Mouse (Mus musculus): ENCODE data around the gene Cttnbp2. TPM values are rescaled to one million over a fixed set of nuclear protein-coding genes. Genes with fewer than 3 reads are reported as not detected.

Gene Cttnbp2
- polyA plus RNA-seq, 1 experiment from 2014 or later: 13.8 TPM

DNA sequence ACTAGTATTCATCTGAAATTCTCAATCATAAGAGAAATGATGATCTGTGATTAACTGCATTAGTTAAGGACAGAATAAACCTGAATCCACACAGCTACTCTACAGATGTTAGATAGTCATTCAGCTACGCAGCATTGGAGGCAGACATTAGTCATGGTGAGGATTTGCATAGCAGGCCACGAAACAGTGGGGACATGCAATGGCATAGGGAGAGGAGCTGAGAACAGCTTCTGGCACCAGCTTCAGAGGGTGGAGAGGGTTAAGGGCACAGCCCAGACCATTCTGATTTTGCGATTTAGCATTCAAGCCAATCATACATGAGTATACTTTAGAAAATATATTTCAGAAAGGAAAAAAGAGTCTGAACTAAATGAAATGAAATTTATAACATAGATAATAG lies 84.6 kb downstream of the Cttnbp2 start:
- H3K4me2 ChIP-seq (replicated peaks): no peak overlapping the region
- H3K36me3 ChIP-seq: no peaks in the 10 kb centered on the region
- no peaks in the 10 kb centered on the region for H3K9me3 ChIP-seq
- H3K27ac ChIP-seq: no peak overlapping the region
- H3K27me3 ChIP-seq (replicated peaks): no peaks in the 10 kb centered on the region
- H3K4me3 ChIP-seq (replicated peaks): no peak overlapping the region
- ATAC-seq: no peak
- WGBS: 86% methylated on average over 3 of the region's 3 CpGs
- H3K4me1 ChIP-seq (replicated peaks): no peaks in the 10 kb centered on the region
- no peak overlapping the region for H3K9ac ChIP-seq

DNA sequence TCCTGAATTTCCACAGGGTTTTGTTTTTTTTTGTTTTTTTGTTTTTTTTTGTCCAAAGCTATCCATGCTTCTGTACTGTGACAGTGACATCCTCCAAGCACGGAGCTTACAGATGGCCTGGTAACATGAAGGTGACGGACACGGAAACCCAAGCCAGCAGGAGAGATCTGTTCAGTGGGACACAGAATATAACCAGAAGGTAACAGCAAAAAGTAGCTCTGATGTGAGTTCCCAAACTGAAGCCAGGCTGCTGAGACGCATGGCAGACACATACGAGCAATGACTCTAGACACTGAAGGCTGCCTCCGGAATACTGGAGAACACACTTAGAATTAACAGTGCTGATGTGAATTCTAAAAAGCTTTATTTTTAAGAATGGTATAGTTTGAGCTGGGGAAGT lies 89.8 kb downstream of the Cttnbp2 start:
- WGBS: 87% methylated on average over 6 of the region's 6 CpGs
- Histone ChIP-seq H3K27ac (no peak overlapping the region), H3K27me3 (replicated peaks) (no peaks in the 10 kb centered on the region), H3K4me2 (replicated peaks) (no peak overlapping the region), H3K9me3 (no peaks in the 10 kb centered on the region), H3K36me3 (no peaks in the 10 kb centered on the region), H3K9ac (no peak overlapping the region), H3K4me1 (replicated peaks) (no peaks in the 10 kb centered on the region), H3K4me3 (replicated peaks) (no peak overlapping the region)
- ATAC-seq: no peak

DNA sequence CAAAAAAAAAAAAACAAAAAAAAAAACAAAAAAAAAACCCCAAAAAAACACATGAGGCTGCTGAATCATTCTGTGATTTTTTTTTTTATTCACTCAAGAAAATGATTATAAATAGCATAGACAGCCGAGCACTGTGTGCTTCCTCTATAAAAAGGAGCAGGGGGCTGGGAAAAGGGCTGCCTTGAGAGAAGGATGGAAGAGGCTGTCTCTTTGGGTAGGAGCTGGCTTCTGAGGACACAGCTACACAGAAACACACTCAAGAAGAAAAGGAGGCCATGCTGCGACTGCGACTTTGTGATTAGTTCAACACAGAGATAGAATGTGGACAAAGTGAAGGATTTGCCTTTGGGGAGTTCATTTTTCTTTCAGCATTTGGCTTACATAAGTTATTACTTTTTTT lies 90.3 kb downstream of the Cttnbp2 start:
- Histone ChIP-seq H3K27me3 (replicated peaks) (no peaks in the 10 kb centered on the region), H3K9ac (no peak overlapping the region), H3K4me3 (replicated peaks) (no peak overlapping the region), H3K36me3 (no peaks in the 10 kb centered on the region), H3K4me1 (replicated peaks) (no peaks in the 10 kb centered on the region), H3K9me3 (no peaks in the 10 kb centered on the region), H3K27ac (no peak overlapping the region), H3K4me2 (replicated peaks) (no peak overlapping the region)
- 70% methylated on average over 3 of the region's 3 CpGs for WGBS
- ATAC-seq: no peak

DNA sequence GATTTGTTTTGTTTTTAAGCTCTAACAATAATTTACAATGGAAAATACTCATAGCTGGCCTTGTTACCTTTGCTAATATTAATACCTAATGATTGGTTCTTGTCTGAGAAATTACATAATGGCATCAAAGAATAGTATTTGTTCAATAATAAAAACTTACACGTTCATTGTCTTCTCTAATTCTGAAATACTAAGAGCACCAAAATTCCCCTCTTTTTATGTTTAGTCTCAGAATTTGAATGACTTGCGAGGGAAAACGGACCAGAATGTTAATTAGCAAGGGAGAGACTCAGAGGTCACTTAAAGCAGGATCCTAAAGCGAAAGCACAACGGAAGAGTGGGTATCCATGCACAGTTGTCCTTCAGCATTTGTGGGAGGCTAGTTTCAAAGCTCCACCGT lies 91.5 kb downstream of the Cttnbp2 start:
- Histone ChIP-seq H3K27ac (no peak overlapping the region), H3K9me3 (no peaks in the 10 kb centered on the region), H3K36me3 (no peaks in the 10 kb centered on the region), H3K4me3 (replicated peaks) (no peak overlapping the region), H3K27me3 (replicated peaks) (no peaks in the 10 kb centered on the region), H3K4me2 (replicated peaks) (no peak overlapping the region), H3K9ac (no peak overlapping the region), H3K4me1 (replicated peaks) (no peaks in the 10 kb centered on the region)
- 85% methylated on average over 6 of the region's 6 CpGs for WGBS
- no peak for ATAC-seq

DNA sequence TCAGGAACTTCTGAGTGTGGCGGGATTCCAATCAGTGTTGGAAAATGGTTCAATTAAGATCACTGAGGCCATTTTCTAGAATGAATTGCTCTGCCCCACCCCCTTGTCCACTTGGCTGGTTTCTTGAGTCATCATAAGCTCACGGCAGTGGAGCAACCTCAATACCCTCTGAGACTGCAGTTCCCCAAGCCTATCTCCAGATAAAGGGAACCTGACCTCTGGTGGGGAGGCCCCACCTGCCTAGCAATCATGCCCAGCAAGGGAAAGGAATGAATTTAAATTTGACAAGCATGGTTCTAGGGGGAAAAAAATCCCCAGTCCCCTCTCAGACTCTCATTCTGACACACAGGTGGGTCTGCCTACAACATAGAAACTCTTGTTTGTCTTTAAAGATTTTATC lies 93.1 kb downstream of the Cttnbp2 start:
- H3K9me3 ChIP-seq: no peaks in the 10 kb centered on the region
- H3K27me3 ChIP-seq (replicated peaks): no peaks in the 10 kb centered on the region
- 77% methylated on average over 2 of the region's 2 CpGs for WGBS
- no peak overlapping the region for H3K4me3 ChIP-seq (replicated peaks)
- no peak overlapping the region for H3K4me2 ChIP-seq (replicated peaks)
- H3K4me1 ChIP-seq (replicated peaks): no peaks in the 10 kb centered on the region
- no peaks in the 10 kb centered on the region for H3K36me3 ChIP-seq
- H3K27ac ChIP-seq: no peak overlapping the region
- ATAC-seq: no peak; the same call in 1 of the 2 replicates
- H3K9ac ChIP-seq: no peak overlapping the region

DNA sequence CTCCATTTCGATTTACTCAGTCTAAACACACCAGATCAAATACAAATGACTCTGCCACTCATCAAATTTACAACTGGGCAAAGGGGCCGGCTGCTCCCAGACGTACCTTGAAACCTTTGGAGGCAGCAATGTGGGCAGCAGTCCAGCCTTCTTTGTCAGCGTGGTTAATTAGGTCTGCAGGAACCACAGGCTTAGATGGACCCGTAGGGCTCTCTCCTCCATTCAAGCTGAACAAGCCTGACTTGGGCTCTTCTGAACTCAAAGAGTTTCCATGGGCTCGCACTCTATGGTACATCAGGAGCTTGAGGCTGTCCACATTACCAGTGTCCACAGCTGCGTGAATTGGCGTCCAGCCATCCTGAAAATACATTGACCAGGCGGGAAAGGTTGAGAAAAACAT lies 94.0 kb downstream of the Cttnbp2 start:
- no peaks in the 10 kb centered on the region for H3K27me3 ChIP-seq (replicated peaks)
- no peaks in the 10 kb centered on the region for H3K9me3 ChIP-seq
- no peaks in the 10 kb centered on the region for H3K36me3 ChIP-seq
- no peak for ATAC-seq
- no peak overlapping the region for H3K9ac ChIP-seq
- no peaks in the 10 kb centered on the region for H3K4me1 ChIP-seq (replicated peaks)
- H3K4me3 ChIP-seq (replicated peaks): no peak overlapping the region
- no peak overlapping the region for H3K27ac ChIP-seq
- 62% methylated on average over 9 of the region's 9 CpGs for WGBS
- H3K4me2 ChIP-seq (replicated peaks): no peak overlapping the region

DNA sequence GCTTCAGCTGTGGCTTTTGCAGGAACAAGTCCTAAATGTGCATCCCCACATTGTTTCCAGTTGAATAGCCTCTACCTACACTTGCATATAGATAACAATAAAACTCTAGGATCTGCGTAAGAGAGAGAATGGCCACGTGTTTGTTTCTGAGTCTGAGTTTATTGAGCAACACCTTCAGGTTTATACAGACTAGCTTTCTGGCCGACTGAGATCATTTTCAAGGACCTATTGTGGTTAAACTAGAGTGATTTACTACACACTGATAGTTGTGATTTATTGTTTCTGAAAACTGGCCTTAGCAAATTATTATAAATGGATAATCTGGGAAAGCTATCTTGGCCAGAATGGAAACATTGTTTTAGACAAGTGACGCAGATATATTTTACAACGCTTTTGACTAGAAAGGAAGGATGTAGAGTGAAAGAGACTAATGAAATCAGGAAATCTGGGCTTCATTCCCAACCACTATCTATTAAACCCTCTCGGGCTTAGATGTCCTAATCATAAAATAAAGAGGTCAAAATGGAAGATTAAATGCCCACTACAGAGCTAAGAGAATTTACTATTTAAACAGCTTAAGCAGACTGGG lies 96.7 kb downstream of the Cttnbp2 start:
- Histone ChIP-seq H3K4me2 (replicated peaks) (no peak overlapping the region), H3K36me3 (no peaks in the 10 kb centered on the region), H3K4me1 (replicated peaks) (no peaks in the 10 kb centered on the region), H3K27me3 (replicated peaks) (no peaks in the 10 kb centered on the region), H3K9ac (no peak overlapping the region), H3K4me3 (replicated peaks) (no peak overlapping the region), H3K27ac (no peak overlapping the region), H3K9me3 (no peaks in the 10 kb centered on the region)
- 43% methylated on average over 6 of the region's 6 CpGs for WGBS
- 0 out of 2 replicates have a peak, but pooled peaks have one; percentile 36 for ATAC-seq

DNA sequence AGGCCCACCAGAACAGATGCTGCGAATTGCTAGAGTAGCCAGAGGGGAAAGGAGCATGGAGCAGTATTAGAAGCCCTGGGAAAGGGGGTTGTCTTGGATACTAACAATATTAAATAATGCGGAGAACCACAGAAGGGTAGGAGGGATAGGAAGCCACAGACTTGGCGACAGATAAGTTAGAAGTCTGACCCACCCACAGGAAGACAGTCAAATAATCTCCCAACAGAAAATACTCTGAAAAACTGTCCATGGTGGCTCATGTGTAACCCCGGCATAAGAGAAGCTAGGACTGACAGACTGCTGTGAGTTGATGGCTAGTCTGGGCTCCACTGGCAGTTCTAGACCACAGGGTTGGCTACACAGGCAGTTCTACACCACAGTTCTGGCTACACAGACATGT lies 98.7 kb downstream of the Cttnbp2 start:
- no peak overlapping the region for H3K27ac ChIP-seq
- 89% methylated on average over 4 of the region's 4 CpGs for WGBS
- H3K4me3 ChIP-seq (replicated peaks): no peak overlapping the region
- H3K9me3 ChIP-seq: no peaks in the 10 kb centered on the region
- H3K36me3 ChIP-seq: no peaks in the 10 kb centered on the region
- H3K9ac ChIP-seq: no peak overlapping the region
- ATAC-seq: no peak
- H3K4me1 ChIP-seq (replicated peaks): no peaks in the 10 kb centered on the region
- H3K4me2 ChIP-seq (replicated peaks): no peak overlapping the region
- H3K27me3 ChIP-seq (replicated peaks): no peaks in the 10 kb centered on the region

DNA sequence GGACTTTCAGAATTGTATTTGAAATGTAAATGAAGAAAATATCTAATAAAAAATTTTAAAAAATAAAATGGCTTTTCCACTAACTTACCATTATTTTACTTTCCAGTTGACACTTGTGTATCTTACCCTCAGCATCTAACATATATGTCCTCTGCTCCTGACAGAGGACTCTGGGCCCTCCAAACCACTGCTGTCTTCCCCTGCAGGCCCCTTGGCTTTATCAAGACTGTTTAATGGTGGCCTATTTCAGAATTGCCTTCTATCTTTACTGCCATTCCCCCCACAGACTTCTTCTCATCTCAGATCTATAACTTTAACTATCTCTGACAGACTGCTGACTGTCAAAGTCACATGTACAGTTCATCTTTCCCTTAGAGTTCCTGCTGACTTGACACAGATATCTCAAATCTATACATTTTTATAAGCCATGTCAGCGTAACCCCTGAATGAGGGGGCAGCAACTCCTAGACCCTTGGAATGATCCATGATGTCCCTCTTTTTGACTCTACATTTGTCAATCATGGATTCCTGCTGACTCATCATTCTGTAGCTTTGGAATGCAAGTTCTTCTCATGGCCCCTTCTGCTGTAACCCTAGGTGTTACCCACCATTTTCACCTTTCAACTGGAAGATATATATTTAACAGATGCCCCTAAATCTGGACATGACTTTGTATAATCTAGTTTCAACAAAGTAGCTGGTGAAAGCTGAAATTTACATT lies 103.0 kb downstream of the Cttnbp2 start:
- Histone ChIP-seq H3K9ac (no peak overlapping the region), H3K27ac (no peak overlapping the region), H3K4me3 (replicated peaks) (no peak overlapping the region), H3K36me3 (no peaks in the 10 kb centered on the region), H3K27me3 (replicated peaks) (no peaks in the 10 kb centered on the region), H3K9me3 (no peaks in the 10 kb centered on the region), H3K4me1 (replicated peaks) (no peaks in the 10 kb centered on the region), H3K4me2 (replicated peaks) (no peak overlapping the region)
- WGBS: 94% methylated on average over 1 of the region's 1 CpGs
- ATAC-seq: no peak

DNA sequence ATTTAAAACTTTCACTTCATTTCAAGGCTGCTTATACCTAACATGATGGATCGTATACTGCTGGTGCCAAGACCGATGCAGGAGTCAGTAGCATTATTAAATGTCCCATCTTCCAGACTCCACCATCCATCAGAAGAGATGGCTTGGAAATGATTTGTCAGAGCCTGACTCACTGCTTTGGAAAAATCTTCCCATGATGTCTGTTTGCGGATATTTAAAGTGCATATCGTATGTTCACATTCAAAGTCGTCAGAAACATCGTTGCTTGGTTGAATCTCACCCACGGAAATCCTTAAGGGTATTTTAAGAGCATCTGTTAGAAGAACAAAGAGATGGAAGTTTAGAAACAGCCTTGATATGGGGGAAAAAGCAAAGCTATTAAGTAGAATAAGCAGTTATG lies 106.2 kb downstream of the Cttnbp2 start:
- H3K9ac ChIP-seq: no peak overlapping the region
- 93% methylated on average over 7 of the region's 7 CpGs for WGBS
- H3K9me3 ChIP-seq: no peaks in the 10 kb centered on the region
- no peak overlapping the region for H3K27ac ChIP-seq
- H3K4me2 ChIP-seq (replicated peaks): no peak overlapping the region
- H3K36me3 ChIP-seq: no peaks in the 10 kb centered on the region
- H3K4me1 ChIP-seq (replicated peaks): no peaks in the 10 kb centered on the region
- no peak for ATAC-seq
- H3K4me3 ChIP-seq (replicated peaks): no peak overlapping the region
- H3K27me3 ChIP-seq (replicated peaks): no peaks in the 10 kb centered on the region

DNA sequence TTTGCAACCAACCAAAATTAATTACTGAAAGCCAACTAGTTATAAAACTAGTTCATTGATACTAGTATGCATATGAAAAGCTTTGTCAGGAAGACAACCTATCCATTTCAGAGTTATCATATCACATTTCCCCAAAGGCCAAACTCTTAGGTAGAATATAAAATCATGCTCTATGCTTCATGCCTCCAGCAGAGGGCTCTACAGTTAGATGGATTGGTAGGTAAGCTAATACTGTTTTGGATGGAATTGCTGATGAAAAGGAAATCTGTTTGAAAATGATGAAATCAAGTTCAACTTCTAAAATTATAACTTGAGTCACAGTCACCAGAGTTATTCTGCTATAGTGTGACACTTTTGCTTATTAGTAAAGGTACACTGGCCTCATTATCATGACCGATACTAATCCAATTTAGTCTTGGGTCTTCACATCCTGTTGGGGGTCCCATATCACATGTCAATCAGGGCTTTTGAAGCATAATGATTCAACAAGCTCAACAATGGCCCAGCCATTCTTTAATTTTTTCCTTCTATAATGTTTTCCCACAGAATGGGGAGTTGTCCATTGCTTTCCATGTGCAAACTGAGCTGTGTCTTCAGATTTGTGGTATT lies 113.5 kb downstream of the Cttnbp2 start:
- H3K27me3 ChIP-seq (replicated peaks): no peaks in the 10 kb centered on the region
- H3K27ac ChIP-seq: no peak overlapping the region
- no peak for ATAC-seq
- H3K4me3 ChIP-seq (replicated peaks): no peak overlapping the region
- H3K36me3 ChIP-seq: no peaks in the 10 kb centered on the region; the same call in 1 of the 2 replicates
- H3K9me3 ChIP-seq: no peaks in the 10 kb centered on the region
- 95% methylated on average over 1 of the region's 1 CpGs for WGBS
- H3K4me2 ChIP-seq (replicated peaks): no peak overlapping the region
- H3K9ac ChIP-seq: no peak overlapping the region
- no peaks in the 10 kb centered on the region for H3K4me1 ChIP-seq (replicated peaks)

DNA sequence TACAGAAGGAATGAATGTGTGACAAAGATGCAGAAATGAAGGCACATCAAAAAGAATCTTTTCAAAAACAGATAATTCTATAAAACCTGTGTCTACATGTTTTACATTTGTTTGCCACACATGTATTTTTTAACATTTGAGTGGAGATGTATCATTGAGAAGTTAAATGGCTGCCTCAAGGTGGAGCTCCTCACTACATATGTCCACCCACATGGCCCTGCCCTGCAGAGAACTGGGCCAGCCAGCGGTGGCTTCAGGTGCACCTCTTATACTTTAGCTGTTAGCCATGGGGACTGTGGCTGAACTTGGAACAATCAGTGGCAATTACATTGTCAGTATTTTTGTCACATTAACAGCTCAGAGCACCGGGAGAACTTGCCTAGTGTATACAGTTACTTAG lies 133.3 kb downstream of the Cttnbp2 start:
- no peaks in the 10 kb centered on the region for H3K27me3 ChIP-seq (replicated peaks)
- no peak overlapping the region for H3K27ac ChIP-seq
- no peak overlapping the region for H3K4me3 ChIP-seq (replicated peaks)
- H3K4me1 ChIP-seq (replicated peaks): no peaks in the 10 kb centered on the region
- no peak for ATAC-seq
- no peaks in the 10 kb centered on the region for H3K36me3 ChIP-seq
- no peaks in the 10 kb centered on the region for H3K9me3 ChIP-seq
- no peak overlapping the region for H3K4me2 ChIP-seq (replicated peaks)
- 85% methylated on average over 2 of the region's 2 CpGs for WGBS
- H3K9ac ChIP-seq: no peak overlapping the region

All from intestine, embryonic 15.5 days (tissue).